Mouse (Mus musculus): ENCODE data around the gene Rhod. TPM values are rescaled to one million over a fixed set of nuclear protein-coding genes. Genes with fewer than 3 reads are reported as not detected.

Rhod gene
- total RNA-seq, 1 experiment, result 15.5 TPM

- Histone ChIP-seq H3K27ac (ENCODE audit: insufficient read depth, low read depth, low read length, poor library complexity, severe bottlenecking) (no peak overlapping the region), H3K4me1 (ENCODE audit: control insufficient read depth in 2 of 2, insufficient read depth in 2 of 2, low read length in 2 of 2, poor library complexity in 1 of 2) (peaks cover 0 to 2% of the 10 kb centered on the region in 2 experiments; a peak in 1 of 4 replicates), H3K4me3 (ENCODE audit: insufficient read depth in 1 of 2, low read depth in 1 of 2, low read length in 2 of 2, poor library complexity in 1 of 2, severe bottlenecking in 1 of 2) (no peak overlapping the region), H3K9me3 (ENCODE audit: control insufficient read depth, insufficient read depth, low read depth, low read length) (no peaks in the 10 kb centered on the region), H3K36me3 (ENCODE audit: control insufficient read depth, insufficient read depth, low read length, poor library complexity, severe bottlenecking) (no peaks in the 10 kb centered on the region), H3K9ac (ENCODE audit: insufficient read depth, low read depth, low read length, poor library complexity, severe bottlenecking) (no peak overlapping the region)
- in situ Hi-C loops (cut with MboI; ENCODE audit: low sequenced_read_pairs in 2 of 2, unreplicated experiment in 2 of 2), result no loop called here
- DNase-seq (ENCODE audit: low read depth, low spot score), result no peak
- no peak for TF ChIP-seq CHD2 (IDR thresholded peaks at IDR 0.05; ENCODE audit: low read depth, low read length)
- no peak for TF ChIP-seq HCFC1 (IDR thresholded peaks at IDR 0.05; ENCODE audit: borderline replicate concordance, insufficient read depth, low read length)
- no peak for TF ChIP-seq ZNF384 (IDR thresholded peaks at IDR 0.05; ENCODE audit: low read depth, low read length)
- no peak for TF ChIP-seq ZC3H11A (IDR thresholded peaks at IDR 0.05; ENCODE audit: borderline replicate concordance, low read depth, low read length)
- no peak for TF ChIP-seq MAFK (IDR thresholded peaks at IDR 0.05; ENCODE audit: insufficient read depth, low read depth, low read length)
Measured at GRCm38 (mm10) chr19:4481326-4481725, 42.1 kb upstream of the Rhod start.

GRCm38 (mm10) chr19:4480041-4480440, 40.8 kb upstream of the Rhod start:
- in situ Hi-C loops (cut with MboI; ENCODE audit: low sequenced_read_pairs in 2 of 2, unreplicated experiment in 2 of 2), result no loop called here
- Histone ChIP-seq H3K9ac (ENCODE audit: insufficient read depth, low read depth, low read length, poor library complexity, severe bottlenecking) (no peak overlapping the region), H3K4me3 (ENCODE audit: insufficient read depth in 1 of 2, low read depth in 1 of 2, low read length in 2 of 2, poor library complexity in 1 of 2, severe bottlenecking in 1 of 2) (no peak overlapping the region), H3K4me1 (ENCODE audit: control insufficient read depth in 2 of 2, insufficient read depth in 2 of 2, low read length in 2 of 2, poor library complexity in 1 of 2) (peaks cover 0 to 2% of the 10 kb centered on the region in 2 experiments; a peak in 1 of 4 replicates), H3K36me3 (ENCODE audit: control insufficient read depth, insufficient read depth, low read length, poor library complexity, severe bottlenecking) (no peaks in the 10 kb centered on the region), H3K9me3 (ENCODE audit: control insufficient read depth, insufficient read depth, low read depth, low read length) (no peaks in the 10 kb centered on the region), H3K27ac (ENCODE audit: insufficient read depth, low read depth, low read length, poor library complexity, severe bottlenecking) (no peak overlapping the region)
- no peak for DNase-seq (ENCODE audit: low read depth, low spot score)
- TF ChIP-seq CHD2 (IDR thresholded peaks at IDR 0.05; ENCODE audit: low read depth, low read length) (no peak), HCFC1 (IDR thresholded peaks at IDR 0.05; ENCODE audit: borderline replicate concordance, insufficient read depth, low read length) (no peak), ZC3H11A (IDR thresholded peaks at IDR 0.05; ENCODE audit: borderline replicate concordance, low read depth, low read length) (no peak), ZNF384 (IDR thresholded peaks at IDR 0.05; ENCODE audit: low read depth, low read length) (no peak), MAFK (IDR thresholded peaks at IDR 0.05; ENCODE audit: insufficient read depth, low read depth, low read length) (no peak)

- in situ Hi-C loops (cut with MboI; ENCODE audit: low sequenced_read_pairs in 2 of 2, unreplicated experiment in 2 of 2), result no loop called here
- TF ChIP-seq ZC3H11A (IDR thresholded peaks at IDR 0.05; ENCODE audit: borderline replicate concordance, low read depth, low read length), result no peak
- TF ChIP-seq ZNF384 (IDR thresholded peaks at IDR 0.05; ENCODE audit: low read depth, low read length), result 0 out of 2 replicates have a peak, but pooled peaks have one; percentile 59
- TF ChIP-seq CHD2 (IDR thresholded peaks at IDR 0.05; ENCODE audit: low read depth, low read length), result no peak
- no peak for TF ChIP-seq HCFC1 (IDR thresholded peaks at IDR 0.05; ENCODE audit: borderline replicate concordance, insufficient read depth, low read length)
- DNase-seq (ENCODE audit: low read depth, low spot score), result peak; percentile 60
- Histone ChIP-seq H3K4me1 (ENCODE audit: control insufficient read depth in 2 of 2, insufficient read depth in 2 of 2, low read length in 2 of 2, poor library complexity in 1 of 2) (peaks cover 0 to 2% of the 10 kb centered on the region in 2 experiments; a peak in 1 of 4 replicates), H3K9me3 (ENCODE audit: control insufficient read depth, insufficient read depth, low read depth, low read length) (no peaks in the 10 kb centered on the region), H3K36me3 (ENCODE audit: control insufficient read depth, insufficient read depth, low read length, poor library complexity, severe bottlenecking) (no peaks in the 10 kb centered on the region), H3K9ac (ENCODE audit: insufficient read depth, low read depth, low read length, poor library complexity, severe bottlenecking) (no peak overlapping the region), H3K27ac (ENCODE audit: insufficient read depth, low read depth, low read length, poor library complexity, severe bottlenecking) (no peak overlapping the region), H3K4me3 (ENCODE audit: insufficient read depth in 1 of 2, low read depth in 1 of 2, low read length in 2 of 2, poor library complexity in 1 of 2, severe bottlenecking in 1 of 2) (no peak overlapping the region)
Measured at GRCm38 (mm10) chr19:4478190-4478516, 38.9 kb upstream of the Rhod start.

- H3K27ac ChIP-seq (ENCODE audit: insufficient read depth, low read depth, low read length, poor library complexity, severe bottlenecking), result no peak within 1 kb of the TSS
- H3K9ac ChIP-seq (ENCODE audit: insufficient read depth, low read depth, low read length, poor library complexity, severe bottlenecking), result peak within 1 kb of the TSS; percentile 71
- DNase-seq (ENCODE audit: low read depth, low spot score), result peak; percentile 11
- H3K4me1 ChIP-seq (ENCODE audit: control insufficient read depth in 2 of 2, insufficient read depth in 2 of 2, low read length in 2 of 2, poor library complexity in 1 of 2), result peaks cover 0 to 2% of the 10 kb centered on the region in 2 experiments; a peak in 1 of 4 replicates
- in situ Hi-C loops (cut with MboI; ENCODE audit: low sequenced_read_pairs in 2 of 2, unreplicated experiment in 2 of 2), result no loop called here
- TF ChIP-seq ZNF384 (IDR thresholded peaks at IDR 0.05; ENCODE audit: low read depth, low read length) (peak; percentile 89), ZC3H11A (IDR thresholded peaks at IDR 0.05; ENCODE audit: borderline replicate concordance, low read depth, low read length) (no peak)
- H3K36me3 ChIP-seq (ENCODE audit: control insufficient read depth, insufficient read depth, low read length, poor library complexity, severe bottlenecking), result no peaks in the 10 kb centered on the region
- H3K4me3 ChIP-seq (ENCODE audit: insufficient read depth in 1 of 2, low read depth in 1 of 2, low read length in 2 of 2, poor library complexity in 1 of 2, severe bottlenecking in 1 of 2), result peak within 1 kb of the TSS; percentile 71 to 81
- H3K9me3 ChIP-seq (ENCODE audit: control insufficient read depth, insufficient read depth, low read depth, low read length), result no peaks in the 10 kb centered on the region
Measured at GRCm38 (mm10) chr19:4477345-4478189, 38.3 kb upstream of the Rhod start, which contains the start of gene Syt12. Gene Syt12 (minus strand): TSS chr19:4477447.

Data from ES-E14 (cell line).